Mouse (Mus musculus) spleen, adult 2 months (tissue): Measurements from ENCODE around the gene BC051665.

Experiments used
- CTCF ChIP-seq: fragments of 200-500 bp; IDR thresholded peaks from 2 replicates; pipeline ENCODE4 v1.5.1; 2011; ENCODE audit warnings: mild to moderate bottlenecking, inconsistent platforms; ENCODE audit not compliant: insufficient read depth, insufficient read length, insufficient replicate concordance; ENCODE audit errors: extremely low read depth
- POLR2A ChIP-seq: fragments of 200-500 bp; IDR thresholded peaks from 2 replicates; pipeline ENCODE4 v1.6.1; 2011; ENCODE audit warnings: low read depth, low read length, inconsistent platforms

DNA sequence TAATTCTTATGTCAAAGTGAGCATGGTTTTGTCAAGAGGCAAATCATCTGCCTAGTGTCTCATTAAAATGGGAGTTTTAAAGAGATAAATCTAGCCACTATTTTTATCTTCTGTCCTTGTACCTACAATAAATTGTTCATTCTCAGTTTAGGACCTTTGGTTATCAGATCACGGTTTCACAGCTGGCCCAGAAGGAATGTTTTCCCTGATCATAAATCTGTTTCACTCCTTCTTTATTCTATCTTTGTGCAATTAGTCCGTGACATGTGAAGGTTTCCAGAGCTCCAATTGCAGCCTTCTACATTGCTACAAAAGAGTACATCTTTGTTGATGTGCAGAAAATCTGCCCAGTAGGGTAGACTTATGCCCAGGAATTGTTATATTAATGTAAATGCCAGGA lies 30.9 kb downstream of the BC051665 start:
- no peak for TF ChIP-seq CTCF
- no peak for TF ChIP-seq POLR2A
